Mouse (Mus musculus) heart, postnatal 4 days (tissue): ENCODE measurements at regions not wholly inside any gene's neighbourhood (a gene's known extent, or its start where the extent isn't known, plus 50 kb on each side); places are given as distances from the start of the nearest gene placed in this dataset.
A peak's percentile ranks its signal among the peaks of the same experiment; 100 is the strongest.

Experiments
- DNase-seq: peaks from one replicate; pipeline ENCODE4 v3.0.0; 2021

GRCm38 (mm10) chr1:61181099-61181821 lies 203.5 kb downstream of the Icos start:
- DNase-seq: peak; percentile 97

DNA sequence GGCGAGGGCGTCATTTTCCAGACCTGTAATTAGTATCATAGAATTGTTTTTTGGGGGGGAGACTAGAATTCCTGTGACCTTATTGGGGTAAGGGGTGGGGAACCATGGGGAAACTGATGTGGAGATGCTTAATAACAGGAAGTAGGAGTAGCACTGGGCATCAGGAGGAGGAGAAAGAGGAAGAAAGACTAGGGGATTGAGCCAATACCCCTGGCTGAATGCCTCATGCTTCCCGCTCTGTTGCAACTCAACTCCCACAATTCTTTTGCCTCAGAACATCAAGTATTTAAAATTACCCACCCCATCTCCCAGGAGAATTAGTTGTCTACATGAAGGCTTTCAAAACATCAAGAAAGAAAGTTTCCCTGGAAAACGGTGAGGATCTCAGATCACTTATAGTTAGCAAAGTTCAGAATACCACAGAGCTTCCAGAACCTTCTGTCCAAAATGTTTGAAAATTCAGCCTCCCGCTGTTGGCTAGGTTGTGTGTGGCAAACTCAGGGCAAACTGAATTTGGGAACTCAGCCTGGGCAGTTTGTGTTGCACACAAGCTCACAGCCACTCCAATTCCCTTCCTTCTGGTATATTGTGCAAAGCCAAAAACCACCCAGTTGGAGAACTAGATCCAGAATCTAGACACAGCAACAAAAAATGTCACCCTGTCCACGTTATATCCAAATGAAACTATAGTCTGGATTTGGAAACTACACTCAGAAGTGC lies 209.8 kb downstream of the Icos start:
- no peak for DNase-seq

DNA sequence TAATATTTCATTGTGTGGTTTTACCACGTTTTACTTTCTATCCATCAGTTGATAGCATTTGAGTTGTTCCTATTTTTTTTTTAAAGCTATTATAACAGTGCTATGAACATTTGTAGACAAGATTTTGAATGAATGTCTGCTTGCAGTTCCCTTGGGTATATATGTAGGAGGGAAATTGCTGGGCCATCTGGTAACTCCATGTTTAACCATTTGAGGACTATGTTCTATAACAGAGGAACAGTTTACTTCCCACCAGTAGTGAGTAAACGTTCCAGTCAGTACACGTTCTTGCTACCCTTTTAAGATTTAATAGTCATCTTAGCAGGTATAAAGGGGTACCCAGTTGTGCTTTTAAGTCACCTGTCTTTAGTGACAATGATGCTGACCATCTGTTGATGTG lies 213.2 kb downstream of the Icos start:
- no peak for DNase-seq

DNA sequence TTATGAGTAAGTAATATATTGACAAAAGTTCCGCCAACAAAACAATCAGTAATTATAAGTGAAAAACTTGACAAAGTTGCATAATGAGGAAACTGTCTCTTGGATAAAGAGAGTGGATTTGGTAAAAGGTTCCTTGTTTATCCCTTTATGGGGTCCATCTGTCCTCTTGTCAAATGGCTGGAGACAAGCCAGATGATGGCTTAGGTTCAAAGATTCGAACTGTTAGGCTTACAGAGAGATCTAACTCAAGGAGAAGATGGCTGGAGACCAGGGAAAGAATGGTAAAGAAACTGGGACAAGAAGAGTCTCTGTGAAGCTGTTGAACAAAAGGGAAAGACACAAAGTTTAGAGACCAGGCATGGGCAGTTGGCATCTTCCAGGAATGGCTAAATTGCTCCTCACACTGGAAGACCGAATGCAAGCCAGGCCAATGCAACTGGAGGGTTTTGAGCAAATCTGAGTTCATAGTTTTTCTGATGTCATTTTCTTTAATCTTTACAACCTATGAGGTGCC lies 220.9 kb downstream of the Icos start:
- DNase-seq: no peak

DNA sequence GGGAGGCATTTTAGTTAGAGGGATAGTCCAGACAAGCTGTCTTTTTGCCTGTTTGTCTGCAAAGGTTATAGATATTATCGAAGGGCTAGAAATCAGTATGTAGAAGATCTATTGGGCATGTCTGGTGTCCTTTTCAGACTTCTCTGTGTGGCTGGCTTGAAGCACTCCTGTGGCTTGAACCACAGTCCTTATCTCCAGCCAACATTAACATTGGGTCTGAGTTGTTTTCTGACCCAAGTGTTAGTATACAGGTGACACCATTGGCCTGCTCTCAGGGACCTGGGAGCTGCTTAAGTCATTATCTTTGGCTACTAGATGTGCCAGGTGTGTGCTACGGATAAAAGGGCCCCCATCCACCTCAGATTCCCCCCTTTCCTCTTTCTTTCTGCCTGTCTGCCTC lies 223.3 kb downstream of the Icos start:
- no peak for DNase-seq

- no peak for DNase-seq
Observed at GRCm38 (mm10) chr1:61202079-61202478, 224.4 kb downstream of the Icos start.

- peak; percentile 49 for DNase-seq
Observed at GRCm38 (mm10) chr1:61203170-61203569, 225.4 kb downstream of the Icos start.

DNA sequence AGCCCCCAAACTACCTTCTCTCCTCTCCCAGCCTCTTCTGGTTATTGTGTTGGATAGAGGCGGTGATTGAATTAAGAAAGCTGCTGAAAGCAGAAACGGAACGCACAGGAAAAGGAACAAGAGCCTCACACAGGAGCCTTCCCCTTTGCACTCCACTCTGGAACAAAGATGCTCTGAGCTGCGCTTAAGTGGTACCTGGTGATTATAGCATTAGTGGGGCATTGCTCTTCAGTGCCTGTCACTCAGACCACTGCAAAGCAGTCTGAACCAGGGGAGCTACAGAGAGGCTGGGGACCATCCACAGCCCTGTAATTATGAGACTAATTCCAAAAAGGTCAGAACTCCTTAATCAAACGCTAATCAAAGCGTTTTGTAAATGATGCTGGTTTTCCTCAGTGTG lies 225.9 kb downstream of the Icos start:
- DNase-seq: no peak

DNA sequence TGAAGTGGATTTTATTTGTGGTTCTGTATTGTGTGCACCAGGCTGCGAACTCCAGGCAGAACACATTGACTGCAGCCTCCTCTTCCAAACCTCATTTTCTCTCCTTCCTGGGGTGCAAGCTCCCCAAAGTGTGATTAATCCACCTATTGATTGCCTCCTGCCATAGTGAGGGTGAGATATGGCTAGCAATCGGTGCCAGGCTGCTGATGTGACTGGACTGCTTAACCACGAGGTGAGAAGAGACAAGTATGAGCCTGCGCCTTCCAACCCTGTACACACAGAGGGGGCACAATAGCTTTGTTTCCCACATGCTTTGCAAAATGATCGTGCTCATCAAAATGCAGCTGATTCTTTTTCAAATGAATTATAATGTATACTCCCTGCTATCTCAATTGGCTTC lies 227.4 kb downstream of the Icos start:
- no peak for DNase-seq

- no peak for DNase-seq
Observed at GRCm38 (mm10) chr1:61206861-61207380, 229.2 kb downstream of the Icos start.

DNA sequence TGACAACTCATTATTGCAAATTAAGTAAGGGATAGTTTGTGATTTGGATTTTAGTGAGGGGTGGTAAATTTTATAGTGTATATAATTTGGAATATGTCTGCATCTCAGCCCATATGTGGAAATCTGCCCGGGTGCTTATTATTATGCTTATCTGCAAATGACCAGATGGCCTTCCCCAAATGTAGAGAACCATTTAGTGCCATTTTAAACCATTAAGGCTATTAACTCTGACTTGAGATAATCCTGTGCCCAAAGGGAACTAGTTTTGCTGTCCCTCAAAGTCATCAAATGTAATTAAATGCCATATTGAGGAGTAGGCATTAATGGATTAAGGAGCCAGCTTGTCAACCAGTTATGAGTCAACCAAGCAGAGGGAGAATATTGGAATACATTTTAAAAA lies 230.7 kb downstream of the Icos start:
- no peak for DNase-seq

- DNase-seq: no peak
Observed at GRCm38 (mm10) chr1:61221131-61221530, 243.4 kb downstream of the Icos start.

DNA sequence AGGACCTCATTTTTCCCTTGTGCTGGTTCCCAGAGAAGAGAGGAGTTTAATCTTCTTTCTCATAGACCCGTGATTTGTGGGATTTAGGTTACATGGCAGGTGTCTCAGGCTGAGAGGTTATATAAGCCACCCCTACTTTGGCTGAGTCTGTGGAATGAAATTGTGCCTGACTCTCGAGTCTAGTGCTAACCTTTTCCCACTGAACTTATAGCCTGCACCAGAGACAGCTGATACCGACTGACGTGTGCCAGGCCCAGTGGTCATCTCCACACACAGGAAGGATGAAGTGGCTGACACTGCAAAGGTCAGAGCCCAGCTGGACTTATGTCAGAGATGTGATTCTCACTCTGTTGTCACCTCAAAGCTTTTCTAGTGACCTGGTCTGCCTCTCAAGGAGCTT lies 251.2 kb downstream of the Icos start:
- DNase-seq: no peak

- no peak for DNase-seq
Observed at GRCm38 (mm10) chr1:61233001-61233400, 255.3 kb downstream of the Icos start.

- DNase-seq: peak; percentile 14
Observed at GRCm38 (mm10) chr1:61233476-61234297, 256.0 kb downstream of the Icos start.

GRCm38 (mm10) chr1:61234298-61234682 lies 256.6 kb downstream of the Icos start:
- no peak for DNase-seq

GRCm38 (mm10) chr1:61236511-61236910 lies 258.8 kb downstream of the Icos start:
- DNase-seq: no peak

- DNase-seq: no peak
Observed at GRCm38 (mm10) chr1:61238668-61239067, 260.9 kb downstream of the Icos start.

DNA sequence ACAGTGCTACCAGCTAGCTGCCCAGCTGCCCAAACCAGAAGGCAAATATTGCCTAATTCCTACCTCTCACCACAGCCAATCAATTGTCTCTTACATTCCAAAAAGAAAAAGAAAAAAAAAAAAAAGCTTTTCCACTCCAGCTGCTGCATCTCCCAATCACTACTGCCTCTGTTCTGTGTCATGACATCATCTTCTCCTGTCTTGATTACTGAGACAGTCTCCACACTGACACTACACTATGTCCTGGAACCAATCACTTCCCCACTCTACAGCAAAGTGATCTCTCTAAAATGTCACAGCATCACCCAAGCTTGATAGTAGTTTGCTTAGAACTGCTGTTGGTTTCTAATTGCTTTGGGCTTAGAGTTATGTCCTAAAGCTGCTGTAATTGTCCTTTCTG lies 279.8 kb downstream of the Icos start:
- DNase-seq: no peak

- no peak for DNase-seq
Observed at GRCm38 (mm10) chr1:61263466-61263865, 285.7 kb downstream of the Icos start.

GRCm38 (mm10) chr1:61265706-61266127 lies 288.0 kb downstream of the Icos start:
- no peak for DNase-seq

DNA sequence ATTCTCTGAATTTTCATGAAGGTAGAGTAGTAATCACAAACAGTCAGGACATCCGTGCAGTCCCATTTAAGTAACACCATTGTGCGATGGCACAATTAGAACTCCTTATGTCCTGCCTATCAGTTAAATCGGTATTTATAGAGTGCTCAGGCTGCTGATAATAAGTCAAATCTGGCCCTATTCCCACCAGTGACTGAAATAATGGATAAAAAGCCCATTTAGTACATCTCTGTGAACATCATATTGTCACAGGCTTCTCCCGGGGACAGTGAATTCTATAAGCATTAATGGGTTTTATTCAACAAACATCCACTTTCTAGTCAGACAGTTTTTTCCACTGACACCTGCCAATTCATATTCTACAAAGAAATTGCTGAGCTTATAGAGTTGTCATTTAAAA lies 296.1 kb downstream of the Icos start:
- DNase-seq: no peak

DNA sequence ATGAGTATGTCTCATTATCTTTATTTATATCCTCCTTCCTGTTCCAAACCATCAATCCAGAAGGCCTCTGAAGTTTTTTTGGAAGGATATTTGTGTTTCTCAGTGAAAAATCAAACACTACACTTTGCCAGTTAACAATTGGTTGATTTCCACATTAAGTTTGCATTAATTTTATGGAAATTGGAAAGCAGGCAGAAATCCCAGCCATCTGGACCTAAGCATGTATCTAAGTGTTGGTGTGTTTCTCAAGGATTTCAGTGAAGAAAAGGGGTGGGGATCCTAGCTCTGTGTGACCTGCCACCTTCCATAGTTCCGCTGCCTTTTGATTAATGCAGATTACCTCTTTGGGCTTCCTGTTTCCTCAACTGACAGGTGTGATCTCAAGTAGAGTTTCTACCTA lies 296.5 kb downstream of the Icos start:
- no peak for DNase-seq
